Mouse (Mus musculus) lung, adult 2 months (tissue): ENCODE data around the gene Mgat5b.

Experiments
- CTCF ChIP-seq: fragments of 200-500 bp; IDR thresholded peaks from 2 replicates; pipeline ENCODE4 v1.5.1; 2011; ENCODE audit warnings: mild to moderate bottlenecking, low read length, control low read depth; ENCODE audit not compliant: insufficient read depth
- POLR2A ChIP-seq: fragments of 200-500 bp; IDR thresholded peaks from 2 replicates; pipeline ENCODE4 v1.6.1; 2011; ENCODE audit warnings: low read depth, mild to moderate bottlenecking, control low read depth, low read length, borderline replicate concordance; ENCODE audit errors: extremely low read depth

GRCm38 (mm10) chr11:116935354-116935753 lies 16.7 kb downstream of the Mgat5b start:
- TF ChIP-seq POLR2A (no peak), CTCF (no peak)
